8 mouse cellular contexts compared by ENCODE assay signal in the genomic region with DNA sequence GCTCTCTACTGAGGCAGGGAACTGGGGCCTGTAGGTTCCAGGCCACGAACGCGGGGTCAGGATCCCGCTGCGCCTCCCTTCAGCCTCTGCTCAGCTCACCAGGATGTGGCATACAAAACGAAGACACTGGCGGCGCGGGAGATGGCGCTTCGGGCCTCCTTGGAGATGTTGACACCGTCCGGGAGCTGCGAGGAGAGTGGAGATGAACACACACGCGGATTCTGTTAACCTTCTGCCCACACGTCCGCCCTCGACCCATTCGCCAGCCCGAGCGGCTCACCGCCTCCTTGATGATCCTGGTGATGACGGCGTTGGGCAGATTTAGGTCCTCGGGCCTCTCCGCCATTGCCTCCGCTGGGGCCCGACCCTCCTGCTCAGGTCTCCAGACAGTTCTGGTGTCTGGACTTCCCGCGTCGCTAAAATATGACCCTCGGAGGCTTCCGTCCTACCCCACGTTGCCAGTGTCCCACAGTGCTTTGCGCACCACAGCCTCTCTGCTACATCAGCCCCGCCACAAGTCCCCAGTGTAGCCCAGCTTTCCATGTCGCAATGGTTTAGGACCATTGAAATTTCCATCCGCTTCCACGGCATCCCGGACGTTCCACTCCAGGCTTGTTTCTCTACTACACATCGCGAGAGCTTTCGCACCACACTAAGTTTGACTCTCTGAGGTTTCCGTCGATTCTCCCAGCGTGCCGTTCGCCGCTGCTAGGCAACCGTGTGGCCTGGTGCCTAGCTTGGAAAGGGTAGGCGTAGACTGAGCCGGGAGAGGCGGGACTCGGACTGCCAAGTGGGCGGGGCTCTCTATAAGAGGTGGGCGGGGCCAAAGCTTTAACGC. TPM values are rescaled to one million over a fixed set of nuclear protein-coding genes. Genes with fewer than 3 reads are reported as not detected.
DNase-seq lines count a peak whose midpoint lies in the region; ATAC-seq and TF ChIP-seq lines count a peak whose summit lies in the region.

Gene Pole3, minus strand, starts transcription at position 418 of the 838 bp plus-strand sequence.
Gene 4933430I17Rik, plus strand, starts transcription at position 719 of the 838 bp plus-strand sequence.

- intact Hi-C loops in gastrocnemius, adult 2 months (cut with DNase I): loop anchor here (5.0 kb wide), 1 partner anchor 118 kb away; the partner anchor contains the start of genes Cdc26 and Prpf4
- intact Hi-C loops in left cerebral cortex, adult 2 months (cut with DNase I): loop anchor here (1.0 kb wide), 1 partner anchor 23 kb away; no protein-coding TSS in a partner anchor

- peak within 1 kb of the TSS; percentile 95 for H3K4me3 ChIP-seq in gastrocnemius, adult 2 months
- H3K4me3 ChIP-seq in hindbrain, postnatal 0 days (ENCODE audit: low read length): peak within 1 kb of the TSS; percentile 82
- peak within 1 kb of the TSS; percentile 97 for H3K4me3 ChIP-seq in left cerebral cortex, adult 2 months

- H3K9me3 ChIP-seq in hindbrain, postnatal 0 days (ENCODE audit: low read length): no peaks in the 10 kb centered on the region

- H3K4me1 ChIP-seq in hindbrain, postnatal 0 days (ENCODE audit: insufficient read depth, low read length): 0 out of 2 replicates have a peak, but pooled peaks cover 7% of the 10 kb centered on the region

- under 1% methylated on average over 59 of the region's 59 CpGs for WGBS in hindbrain, postnatal 0 days

- peak within 1 kb of the TSS; percentile 85 for H3K9ac ChIP-seq in hindbrain, postnatal 0 days (replicated peaks; ENCODE audit: low read length)

- H3K27ac ChIP-seq in gastrocnemius, adult 2 months: peak within 1 kb of the TSS; percentile 97
- peak within 1 kb of the TSS; percentile 98 for H3K27ac ChIP-seq in hindbrain, postnatal 0 days
- H3K27ac ChIP-seq in left cerebral cortex, adult 2 months: peak within 1 kb of the TSS; percentile 100

- H3K36me3 ChIP-seq in hindbrain, postnatal 0 days (ENCODE audit: insufficient read depth, low read length): no peaks in the 10 kb centered on the region

- peak; percentile 97 for DNase-seq in WW6 (ENCODE audit: low read depth, low spot score)
- peak; percentile 88 to 96 for DNase-seq in cerebellum, postnatal 4 days (ENCODE audit: low spot score in 2 of 2)
- peak; percentile 99 for DNase-seq in gastrocnemius, adult 2 months
- peak; percentile 99 for DNase-seq in hindbrain, postnatal 0 days (ENCODE audit: low spot score)
- peak; percentile 95 to 97 for DNase-seq in left cerebral cortex, adult 2 months (ENCODE audit: extremely low spot score in 1 of 2, low spot score in 2 of 2)
- DNase-seq in right cerebral cortex, adult 2 months (ENCODE audit: low spot score in 2 of 2): peak; percentile 96 to 97
- DNase-seq in urinary bladder, postnatal 14 days (ENCODE audit: low spot score): peak; percentile 99

- no peaks in the 10 kb centered on the region for H3K27me3 ChIP-seq in hindbrain, postnatal 0 days (ENCODE audit: insufficient read depth, low read length)

- ATAC-seq in hindbrain, postnatal 0 days: peak; percentile 98
- peak; percentile 98 for ATAC-seq in megakaryocyte, adult 5-6 weeks (ENCODE audit: poor library complexity, severe bottlenecking)

- TF ChIP-seq CTCF in gastrocnemius, adult 2 months (IDR thresholded peaks at IDR 0.05): no peak
- no peak; the same call in 1 of the 2 replicates for TF ChIP-seq CTCF in hindbrain, postnatal 0 days (IDR thresholded peaks at IDR 0.05; ENCODE audit: low read depth)
- no peak for TF ChIP-seq CTCF in left cerebral cortex, adult 2 months (IDR thresholded peaks at IDR 0.05)

- H3K4me2 ChIP-seq in hindbrain, postnatal 0 days (ENCODE audit: low read depth, low read length): peak within 1 kb of the TSS; percentile 92

RNA-seq across cellular contexts. Expression of gene Pole3, which starts in this region (rescaled TPM):
- 10 to 100 TPM; 15.5 to 18.5 TPM for total RNA-seq in gastrocnemius, adult 2 months (2021)
- total RNA-seq in hindbrain, postnatal 0 days (2014; rRNA removed): 19.0 and 25.1 TPM in 2 replicates
- polyA plus RNA-seq in hindbrain, postnatal 0 days (2015; fragmentation: Nextera tagmentation; extraction: Ambion mirVana): 66.5 and 70.0 TPM in 2 replicates
- total RNA-seq in left cerebral cortex, adult 2 months (2021): 10 to 100 TPM; 20.4 to 21.5 TPM
- 22.8 and 22.9 TPM in 2 replicates for total RNA-seq in megakaryocyte, adult 5-6 weeks (2015)
- total RNA-seq in megakaryocyte, adult 5-6 weeks (2017): 28.6 and 38.4 TPM in 2 replicates

RNA-seq across cellular contexts. Expression of gene 4933430I17Rik, which starts in this region (rescaled TPM):
- under 1 TPM in 1 of 2 experiments, not detected in 1; 0.17 TPM for total RNA-seq in gastrocnemius, adult 2 months (2021)
- 1.0 TPM in 1 of 2 replicates, not detected in the other for total RNA-seq in hindbrain, postnatal 0 days (2014; rRNA removed)
- 0.74 and 0.83 TPM in 2 replicates for polyA plus RNA-seq in hindbrain, postnatal 0 days (2015; fragmentation: Nextera tagmentation; extraction: Ambion mirVana)
- under 1 TPM; 0.19 to 0.63 TPM for total RNA-seq in left cerebral cortex, adult 2 months (2021)
- total RNA-seq in megakaryocyte, adult 5-6 weeks (2015): 0.31 TPM in 1 of 2 replicates, not detected in the other
- total RNA-seq in megakaryocyte, adult 5-6 weeks (2017): 0.26 TPM in 1 of 2 replicates, not detected in the other

Comparison
In these comparisons a context has a peak if more than half of its experiments do, and no peak if none do; other contexts are left out.
1. Peak in every context shown above with its lines: DNase-seq, ATAC-seq, H3K4me3 ChIP-seq and H3K27ac ChIP-seq.